Mouse (Mus musculus): ENCODE measurements around the gene Kcng3. TPM values are rescaled to one million over a fixed set of nuclear protein-coding genes. Genes with fewer than 3 reads are reported as not detected.

The Kcng3 gene
- not detected in 2 replicates for polyA plus RNA-seq (2014; fragmentation: Nextera tagmentation; extraction: Ambion mirVana)

DNA sequence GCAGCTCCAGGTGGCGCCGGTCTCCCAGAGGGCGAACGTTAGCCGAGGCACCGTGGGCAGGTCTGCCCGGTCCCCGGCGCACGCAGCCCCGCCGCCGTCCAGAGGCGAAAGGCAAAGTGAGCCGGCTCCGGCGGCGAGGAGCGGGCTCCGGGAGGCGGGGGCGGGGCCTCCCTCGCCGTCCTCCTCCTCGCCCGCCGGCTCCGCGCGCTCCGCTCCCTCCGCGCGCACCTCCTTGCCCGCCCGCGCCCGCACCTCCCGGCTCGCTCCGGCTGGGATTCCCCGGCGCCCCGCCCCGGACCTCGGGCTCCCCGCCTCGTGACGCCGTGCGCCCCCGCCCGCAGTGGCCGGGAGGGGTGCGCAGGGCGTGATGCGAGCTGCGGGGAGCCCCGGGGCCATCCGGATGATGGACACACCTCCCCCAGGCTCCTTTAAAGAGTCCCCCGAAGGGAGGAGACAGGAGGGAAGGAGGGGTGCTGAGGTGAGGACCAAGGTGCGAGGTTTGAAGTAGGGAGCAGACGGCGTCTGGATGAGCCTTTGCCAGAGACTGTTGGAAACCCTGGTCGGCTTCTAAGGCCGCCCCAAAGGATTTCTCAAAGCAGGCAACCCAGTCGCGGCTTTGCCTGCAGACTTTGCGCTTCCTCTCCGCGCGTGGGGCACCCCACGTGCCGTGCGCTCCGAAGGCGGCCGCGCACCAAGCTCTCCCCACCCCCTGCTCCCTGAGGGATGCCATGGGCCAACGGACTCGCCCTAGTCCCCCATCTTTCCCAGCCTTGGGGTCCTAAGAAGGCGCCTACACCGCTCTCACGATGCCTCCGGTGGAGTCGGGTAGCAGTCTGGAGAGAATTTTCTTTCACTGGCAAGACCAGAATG, at the start of gene Kcng3:
TSS of gene Kcng3 (minus strand) at position 113 of the 870 bp plus-strand sequence.
- Histone ChIP-seq H3K36me3 (ENCODE audit: control insufficient read depth, insufficient read depth, low read length) (no peaks in the 10 kb centered on the region), H3K4me1 (ENCODE audit: control insufficient read depth, insufficient read depth, low read length) (peaks cover 20% of the 10 kb centered on the region), H3K9me3 (ENCODE audit: control insufficient read depth, low read length) (no peaks in the 10 kb centered on the region), H3K4me2 (peak within 1 kb of the TSS; percentile 69), H3K27me3 (ENCODE audit: control insufficient read depth, insufficient read depth, low read length) (peaks cover 42% of the 10 kb centered on the region), H3K4me3 (ENCODE audit: low read depth, low read length) (peak within 1 kb of the TSS; percentile 50), H3K9ac (ENCODE audit: low read length) (peak within 1 kb of the TSS; percentile 28; the same call in 1 of the 2 replicates), H3K27ac (ENCODE audit: low read depth, low read length) (no peak within 1 kb of the TSS)
- under 1% methylated on average over 79 of the region's 86 CpGs for WGBS
- peak; percentile 93 for DNase-seq (ENCODE audit: low spot score, missing footprints)
- peak; percentile 55 for ATAC-seq (ENCODE audit: low FRiP score)

DNA sequence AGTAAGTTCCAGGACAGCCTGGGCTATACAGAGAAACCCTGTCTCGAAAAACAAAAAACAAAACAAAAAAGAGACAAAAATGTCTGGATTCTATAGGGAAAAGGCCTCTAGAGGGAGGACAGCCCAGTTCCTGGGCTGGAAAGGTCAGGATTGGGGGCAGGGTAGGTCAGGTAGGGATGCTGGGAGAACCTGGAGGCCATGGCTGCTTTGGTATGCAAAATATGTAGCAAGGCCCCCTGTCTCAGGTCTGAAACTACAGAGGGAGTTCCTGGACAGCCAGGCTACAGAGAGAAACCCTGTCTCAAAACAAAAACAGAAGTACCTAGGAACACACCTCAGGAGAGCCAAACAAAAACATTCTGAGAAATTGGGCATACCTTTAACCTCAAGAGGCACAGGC, 45.7 kb upstream of the Kcng3 start:
- DNase-seq (ENCODE audit: low spot score, missing footprints) (no peak), ATAC-seq (ENCODE audit: low FRiP score) (no peak)
- H3K4me2 ChIP-seq = no peak overlapping the region
- no peaks in the 10 kb centered on the region for H3K36me3 ChIP-seq (ENCODE audit: control insufficient read depth, insufficient read depth, low read length)
- no peak overlapping the region for H3K27ac ChIP-seq (ENCODE audit: low read depth, low read length)
- H3K27me3 ChIP-seq (ENCODE audit: control insufficient read depth, insufficient read depth, low read length) = no peaks in the 10 kb centered on the region
- H3K4me1 ChIP-seq (ENCODE audit: control insufficient read depth, insufficient read depth, low read length) = no peaks in the 10 kb centered on the region
- H3K4me3 ChIP-seq (ENCODE audit: low read depth, low read length) = no peak overlapping the region
- no peaks in the 10 kb centered on the region for H3K9me3 ChIP-seq (ENCODE audit: control insufficient read depth, low read length)
- 70% methylated on average over 1 of the region's 1 CpGs for WGBS
- H3K9ac ChIP-seq (ENCODE audit: low read length) = no peak overlapping the region

DNA sequence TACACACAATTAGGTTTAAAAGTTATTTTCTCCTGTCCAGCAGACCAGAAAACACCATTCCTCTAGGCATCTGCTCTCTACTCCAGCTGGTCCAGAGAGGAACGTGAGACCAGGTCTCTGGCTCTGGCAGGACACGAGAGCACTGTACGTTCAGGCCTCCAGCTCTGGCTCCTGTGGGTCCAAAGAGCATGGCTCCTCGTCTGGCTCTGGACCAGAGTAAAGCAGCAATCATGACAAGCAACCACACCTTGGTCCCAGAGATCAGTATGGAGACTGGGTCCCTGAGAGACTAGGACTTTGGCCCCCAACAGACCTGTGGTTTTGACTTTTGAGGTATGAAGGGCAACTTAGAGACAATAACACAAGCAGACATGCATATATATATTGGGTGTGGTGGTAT, 41.0 kb upstream of the Kcng3 start:
- H3K4me2 ChIP-seq = no peak overlapping the region
- WGBS = 91% methylated on average over 4 of the region's 4 CpGs

DNA sequence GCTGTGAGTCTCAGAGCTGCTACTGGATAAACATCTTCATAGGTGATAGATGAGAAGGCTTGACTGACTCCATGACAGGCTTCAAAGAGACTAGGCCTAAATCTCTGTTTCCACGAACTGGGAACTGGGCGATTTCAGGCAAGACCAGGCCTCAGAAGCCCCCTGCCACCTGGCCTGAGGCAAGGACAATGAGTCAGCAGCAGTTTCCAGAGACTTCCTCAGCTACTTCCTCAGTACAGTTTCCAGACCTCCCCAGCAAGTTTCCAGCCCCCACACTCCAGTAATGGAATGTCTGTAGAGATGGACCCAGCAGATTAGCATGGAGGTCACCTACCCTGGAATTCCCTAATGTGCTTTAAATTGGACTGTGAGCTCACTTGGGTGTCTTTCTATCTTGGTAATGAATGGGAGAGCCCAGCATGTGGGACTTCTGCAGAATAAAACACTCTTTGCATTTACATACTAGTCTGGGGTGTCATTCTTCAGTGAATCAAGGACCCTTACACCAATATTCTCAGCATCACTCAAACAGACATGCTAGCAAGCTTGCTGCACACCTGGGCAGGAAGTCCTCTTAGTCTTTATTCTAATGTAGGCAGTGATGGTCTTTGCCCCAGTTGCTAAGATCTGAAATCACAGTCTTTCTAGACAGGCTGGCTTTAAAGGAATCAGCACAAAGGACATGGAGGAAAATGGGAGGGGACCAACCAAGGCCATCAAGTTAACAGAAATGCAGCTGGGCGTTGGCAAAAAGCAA, 36.4 kb upstream of the Kcng3 start:
- no peaks in the 10 kb centered on the region for H3K27me3 ChIP-seq (ENCODE audit: control insufficient read depth, insufficient read depth, low read length)
- no peaks in the 10 kb centered on the region for H3K36me3 ChIP-seq (ENCODE audit: control insufficient read depth, insufficient read depth, low read length)
- WGBS = 81% methylated on average over 3 of the region's 3 CpGs
- no peak overlapping the region for H3K4me3 ChIP-seq (ENCODE audit: low read depth, low read length)
- no peak overlapping the region for H3K9ac ChIP-seq (ENCODE audit: low read length)
- DNase-seq (ENCODE audit: low spot score, missing footprints) = no peak
- no peak overlapping the region for H3K4me2 ChIP-seq
- H3K9me3 ChIP-seq (ENCODE audit: control insufficient read depth, low read length) = no peaks in the 10 kb centered on the region
- no peak overlapping the region for H3K27ac ChIP-seq (ENCODE audit: low read depth, low read length)
- no peak for ATAC-seq (ENCODE audit: low FRiP score)
- no peaks in the 10 kb centered on the region for H3K4me1 ChIP-seq (ENCODE audit: control insufficient read depth, insufficient read depth, low read length)

More for the DNA sequence above, 41.0 kb upstream of the Kcng3 start:
- Histone ChIP-seq H3K4me3 (ENCODE audit: low read depth, low read length) (no peak overlapping the region), H3K9ac (ENCODE audit: low read length) (no peak overlapping the region), H3K4me1 (ENCODE audit: control insufficient read depth, insufficient read depth, low read length) (no peaks in the 10 kb centered on the region), H3K36me3 (ENCODE audit: control insufficient read depth, insufficient read depth, low read length) (no peaks in the 10 kb centered on the region), H3K27ac (ENCODE audit: low read depth, low read length) (no peak overlapping the region), H3K9me3 (ENCODE audit: control insufficient read depth, low read length) (no peaks in the 10 kb centered on the region), H3K27me3 (ENCODE audit: control insufficient read depth, insufficient read depth, low read length) (no peaks in the 10 kb centered on the region)
- ATAC-seq (ENCODE audit: low FRiP score) = no peak
- no peak for DNase-seq (ENCODE audit: low spot score, missing footprints)

DNA sequence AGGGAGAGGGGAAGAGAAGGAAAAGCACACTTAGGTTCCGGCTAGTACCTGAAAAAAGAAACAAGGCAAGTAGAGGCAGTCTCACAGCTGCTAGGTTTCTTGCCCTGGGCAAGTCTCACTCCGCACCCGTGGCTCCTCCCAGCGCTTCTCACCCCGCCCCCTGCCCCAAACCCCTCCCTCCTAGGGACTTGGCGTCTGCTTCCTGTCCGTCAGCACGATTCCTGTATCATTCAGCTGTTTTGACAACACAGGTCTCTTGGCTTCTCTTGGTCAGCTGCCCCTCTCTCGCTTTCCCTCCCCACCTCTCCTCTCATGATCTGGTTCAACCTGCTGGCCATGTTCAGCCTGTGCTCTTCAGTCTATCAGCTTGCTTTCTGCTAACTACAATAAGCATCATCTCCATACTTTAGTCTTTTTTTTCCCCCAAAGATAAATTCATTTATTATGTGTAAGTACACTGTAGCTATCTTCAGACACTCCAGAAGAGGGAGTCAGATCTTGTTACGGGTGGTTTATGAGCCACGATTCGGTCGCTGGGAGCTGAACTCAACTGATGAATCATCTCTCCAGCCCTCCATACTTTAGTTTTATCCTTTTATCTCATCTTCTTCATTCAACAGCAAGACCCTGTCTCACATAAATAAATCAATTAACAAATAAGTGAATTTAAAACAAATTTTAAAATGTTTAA, 35.0 kb upstream of the Kcng3 start:
- no peak overlapping the region for H3K27ac ChIP-seq (ENCODE audit: low read depth, low read length)
- H3K36me3 ChIP-seq (ENCODE audit: control insufficient read depth, insufficient read depth, low read length) = no peaks in the 10 kb centered on the region
- 86% methylated on average over 13 of the region's 13 CpGs for WGBS
- no peak for ATAC-seq (ENCODE audit: low FRiP score)
- peak; percentile 69 for DNase-seq (ENCODE audit: low spot score, missing footprints)
- no peak overlapping the region for H3K4me3 ChIP-seq (ENCODE audit: low read depth, low read length)
- H3K4me2 ChIP-seq = no peak overlapping the region
- H3K9me3 ChIP-seq (ENCODE audit: control insufficient read depth, low read length) = no peaks in the 10 kb centered on the region
- H3K9ac ChIP-seq (ENCODE audit: low read length) = no peak overlapping the region
- H3K4me1 ChIP-seq (ENCODE audit: control insufficient read depth, insufficient read depth, low read length) = no peaks in the 10 kb centered on the region
- H3K27me3 ChIP-seq (ENCODE audit: control insufficient read depth, insufficient read depth, low read length) = no peaks in the 10 kb centered on the region

DNA sequence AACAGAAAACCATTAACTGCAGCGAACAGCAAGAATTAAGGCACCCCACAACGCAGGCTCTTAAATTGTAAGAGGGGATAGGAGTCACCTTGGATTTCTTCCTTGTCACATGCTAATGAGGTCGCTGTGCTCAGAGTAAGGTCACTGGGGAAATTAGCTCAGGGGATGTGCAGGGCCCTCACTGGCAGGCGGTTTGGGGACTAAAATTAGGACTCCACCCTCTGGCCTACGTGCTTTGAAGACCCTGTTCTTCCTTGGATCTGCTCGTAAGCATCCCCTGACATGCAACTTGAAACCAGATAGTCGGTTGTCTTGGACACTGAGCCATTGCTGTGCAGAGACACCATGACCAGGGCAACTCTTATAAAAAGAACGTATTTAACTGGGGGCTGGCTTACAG, 33.1 kb upstream of the Kcng3 start:
- no peak for DNase-seq (ENCODE audit: low spot score, missing footprints)
- H3K4me3 ChIP-seq (ENCODE audit: low read depth, low read length) = no peak overlapping the region
- no peak overlapping the region for H3K4me2 ChIP-seq
- no peaks in the 10 kb centered on the region for H3K4me1 ChIP-seq (ENCODE audit: control insufficient read depth, insufficient read depth, low read length)
- 47% methylated on average over 8 of the region's 8 CpGs for WGBS
- no peak overlapping the region for H3K9ac ChIP-seq (ENCODE audit: low read length)
- no peaks in the 10 kb centered on the region for H3K36me3 ChIP-seq (ENCODE audit: control insufficient read depth, insufficient read depth, low read length)
- no peak for ATAC-seq (ENCODE audit: low FRiP score)
- H3K27me3 ChIP-seq (ENCODE audit: control insufficient read depth, insufficient read depth, low read length) = no peaks in the 10 kb centered on the region
- H3K9me3 ChIP-seq (ENCODE audit: control insufficient read depth, low read length) = no peaks in the 10 kb centered on the region
- no peak overlapping the region for H3K27ac ChIP-seq (ENCODE audit: low read depth, low read length)

DNA sequence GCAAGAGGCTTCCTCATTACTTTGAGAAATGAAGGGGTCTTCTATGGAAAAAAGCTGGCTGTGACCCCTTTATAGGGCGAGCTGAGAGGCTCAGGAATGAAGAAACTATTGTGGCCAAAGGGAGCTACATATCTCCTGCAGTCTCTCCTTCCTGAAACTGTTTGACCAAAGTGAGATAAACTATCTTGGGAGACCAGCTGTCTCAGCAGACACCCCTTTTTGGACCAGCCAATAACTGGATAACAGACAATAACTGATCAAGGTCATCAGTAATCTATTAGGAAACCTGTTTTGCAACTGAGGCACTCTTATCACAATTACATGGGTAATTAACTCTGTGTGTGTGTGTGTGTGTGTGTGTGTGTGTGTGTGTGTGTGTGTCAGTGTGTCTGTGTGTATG, 27.2 kb upstream of the Kcng3 start:
- no peak overlapping the region for H3K9ac ChIP-seq (ENCODE audit: low read length)
- H3K4me1 ChIP-seq (ENCODE audit: control insufficient read depth, insufficient read depth, low read length) = no peaks in the 10 kb centered on the region
- no peak for DNase-seq (ENCODE audit: low spot score, missing footprints)
- no peak for ATAC-seq (ENCODE audit: low FRiP score)
- H3K36me3 ChIP-seq (ENCODE audit: control insufficient read depth, insufficient read depth, low read length) = no peaks in the 10 kb centered on the region
- no peaks in the 10 kb centered on the region for H3K9me3 ChIP-seq (ENCODE audit: control insufficient read depth, low read length)
- no peak overlapping the region for H3K4me3 ChIP-seq (ENCODE audit: low read depth, low read length)
- WGBS = 80% methylated on average over 1 of the region's 1 CpGs
- H3K27ac ChIP-seq (ENCODE audit: low read depth, low read length) = no peak overlapping the region
- H3K27me3 ChIP-seq (ENCODE audit: control insufficient read depth, insufficient read depth, low read length) = no peaks in the 10 kb centered on the region
- no peak overlapping the region for H3K4me2 ChIP-seq

DNA sequence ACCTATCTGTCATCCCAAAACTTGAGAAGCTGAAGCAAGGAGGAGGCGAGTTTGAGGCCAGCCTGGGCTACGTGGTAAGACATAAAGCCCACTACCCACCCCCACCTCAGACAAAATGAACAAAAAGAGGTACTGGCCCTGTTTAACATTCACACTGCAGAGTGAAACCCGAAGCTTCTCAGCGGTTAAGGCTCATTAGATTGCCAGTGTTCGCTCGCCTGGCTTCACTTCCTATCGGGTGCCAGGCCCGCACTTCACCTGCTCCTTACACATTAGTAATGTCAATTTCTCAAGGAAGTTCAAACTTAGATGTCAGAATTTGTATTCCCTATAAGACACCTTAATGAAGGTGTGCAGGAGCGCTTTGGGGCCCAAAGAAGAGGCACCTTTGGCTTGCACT, 25.7 kb upstream of the Kcng3 start:
- no peak overlapping the region for H3K4me2 ChIP-seq
- no peak overlapping the region for H3K27ac ChIP-seq (ENCODE audit: low read depth, low read length)
- no peaks in the 10 kb centered on the region for H3K9me3 ChIP-seq (ENCODE audit: control insufficient read depth, low read length)
- DNase-seq (ENCODE audit: low spot score, missing footprints) (no peak), ATAC-seq (ENCODE audit: low FRiP score) (no peak)
- no peak overlapping the region for H3K9ac ChIP-seq (ENCODE audit: low read length)
- no peaks in the 10 kb centered on the region for H3K27me3 ChIP-seq (ENCODE audit: control insufficient read depth, insufficient read depth, low read length)
- H3K4me3 ChIP-seq (ENCODE audit: low read depth, low read length) = no peak overlapping the region
- WGBS = 79% methylated on average over 9 of the region's 9 CpGs
- H3K36me3 ChIP-seq (ENCODE audit: control insufficient read depth, insufficient read depth, low read length) = no peaks in the 10 kb centered on the region
- no peaks in the 10 kb centered on the region for H3K4me1 ChIP-seq (ENCODE audit: control insufficient read depth, insufficient read depth, low read length)

DNA sequence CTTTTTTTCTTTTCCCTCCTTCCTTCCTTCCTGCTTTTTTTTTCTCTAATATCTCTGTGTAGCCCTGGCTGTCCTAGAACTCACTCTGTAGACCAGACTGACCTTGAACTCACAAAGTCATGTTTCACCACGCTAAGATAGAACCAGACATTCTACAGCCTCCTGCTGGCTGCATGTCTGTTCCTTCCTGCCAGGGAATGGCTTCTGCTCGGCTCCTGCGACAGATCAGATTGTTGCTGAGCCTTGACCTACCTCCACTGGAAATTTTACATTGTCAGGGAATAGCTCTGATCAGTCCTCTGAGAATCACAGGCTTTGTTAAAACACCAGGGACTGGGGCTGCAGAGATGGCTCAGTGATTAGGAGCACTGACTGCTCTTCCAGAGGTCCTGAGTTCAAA, 24.0 kb upstream of the Kcng3 start:
- no peak for DNase-seq (ENCODE audit: low spot score, missing footprints)
- no peak overlapping the region for H3K27ac ChIP-seq (ENCODE audit: low read depth, low read length)
- 84% methylated on average over 3 of the region's 3 CpGs for WGBS

More for the DNA sequence above, 24.0 kb upstream of the Kcng3 start:
- no peaks in the 10 kb centered on the region for H3K4me1 ChIP-seq (ENCODE audit: control insufficient read depth, insufficient read depth, low read length)
- no peak for ATAC-seq (ENCODE audit: low FRiP score)
- H3K36me3 ChIP-seq (ENCODE audit: control insufficient read depth, insufficient read depth, low read length) = no peaks in the 10 kb centered on the region
- H3K9me3 ChIP-seq (ENCODE audit: control insufficient read depth, low read length) = no peaks in the 10 kb centered on the region
- no peaks in the 10 kb centered on the region for H3K27me3 ChIP-seq (ENCODE audit: control insufficient read depth, insufficient read depth, low read length)
- no peak overlapping the region for H3K4me3 ChIP-seq (ENCODE audit: low read depth, low read length)
- H3K4me2 ChIP-seq = no peak overlapping the region
- H3K9ac ChIP-seq (ENCODE audit: low read length) = no peak overlapping the region
